Mouse (Mus musculus): ENCODE measurements around the gene Abca14. TPM values are rescaled to one million over a fixed set of nuclear protein-coding genes. Genes with fewer than 3 reads are reported as not detected.

Abca14 gene
- 0.23 and 0.35 TPM in 2 replicates for polyA plus RNA-seq (2015; fragmentation: Nextera tagmentation; extraction: Ambion mirVana)

DNA sequence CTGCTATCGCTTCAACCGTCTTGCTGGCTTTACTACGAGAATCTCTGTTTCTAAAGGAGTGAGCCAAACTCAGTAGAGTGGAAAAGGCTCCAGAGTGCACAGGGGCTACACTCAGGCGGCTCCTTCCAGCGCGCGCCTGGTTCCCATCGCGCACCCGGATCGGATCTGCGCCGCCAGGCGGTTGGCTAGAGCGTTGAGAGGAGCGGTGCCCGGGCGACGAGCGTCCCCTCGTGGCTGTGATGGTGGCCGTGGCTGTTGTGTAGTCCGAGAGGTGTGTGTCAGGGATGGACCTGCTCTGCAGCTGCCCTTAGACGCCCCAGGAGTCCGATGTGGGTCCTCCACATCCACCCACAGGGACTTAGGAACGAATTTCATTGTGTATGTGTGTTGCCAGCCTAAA, at the start of gene Abca14:
Gene Abca14 (plus strand): TSS at position 173 of the 400 bp plus-strand sequence.
- ATAC-seq (peak; percentile 81), DNase-seq (ENCODE audit: low spot score) (peak; percentile 83)
- Histone ChIP-seq H3K4me1 (ENCODE audit: insufficient read depth, low read depth, low read length) (peaks cover 6% of the 10 kb centered on the region; the same call in 1 of the 2 replicates), H3K27me3 (replicated peaks; ENCODE audit: insufficient read depth, low read length) (no peaks in the 10 kb centered on the region), H3K4me2 (replicated peaks; ENCODE audit: low read depth, low read length) (no peak within 1 kb of the TSS), H3K27ac (ENCODE audit: low read length) (no peak within 1 kb of the TSS), H3K9ac (replicated peaks; ENCODE audit: low read depth) (no peak within 1 kb of the TSS), H3K4me3 (ENCODE audit: low read depth, low read length) (no peak within 1 kb of the TSS), H3K36me3 (ENCODE audit: insufficient read depth, low read length) (no peaks in the 10 kb centered on the region), H3K9me3 (ENCODE audit: low read length) (no peaks in the 10 kb centered on the region)
- WGBS = 6% methylated on average over 26 of the region's 26 CpGs
- TF ChIP-seq EP300 (IDR thresholded peaks at IDR 0.05) (no peak), CTCF (IDR thresholded peaks at IDR 0.05) (peak; percentile 100)

- no peak for ATAC-seq
- TF ChIP-seq EP300 (IDR thresholded peaks at IDR 0.05) = no peak
- TF ChIP-seq CTCF (IDR thresholded peaks at IDR 0.05) = no peak
- Histone ChIP-seq H3K9me3 (ENCODE audit: low read length) (no peaks in the 10 kb centered on the region), H3K9ac (replicated peaks; ENCODE audit: low read depth) (no peak overlapping the region), H3K27me3 (replicated peaks; ENCODE audit: insufficient read depth, low read length) (no peaks in the 10 kb centered on the region), H3K27ac (ENCODE audit: low read length) (no peak overlapping the region), H3K4me2 (replicated peaks; ENCODE audit: low read depth, low read length) (no peak overlapping the region), H3K4me1 (ENCODE audit: insufficient read depth, low read depth, low read length) (no peaks in the 10 kb centered on the region), H3K36me3 (ENCODE audit: insufficient read depth, low read length) (no peaks in the 10 kb centered on the region), H3K4me3 (ENCODE audit: low read depth, low read length) (no peak overlapping the region)
- DNase-seq (ENCODE audit: low spot score) = no peak
- WGBS = 33% methylated on average over 2 of the region's 2 CpGs
These were observed 46.8 kb upstream of the Abca14 start for GRCm38 (mm10) chr7:120156841-120157409.

- TF ChIP-seq EP300 (IDR thresholded peaks at IDR 0.05) (no peak), CTCF (IDR thresholded peaks at IDR 0.05) (no peak)
- Histone ChIP-seq H3K36me3 (ENCODE audit: insufficient read depth, low read length) (no peaks in the 10 kb centered on the region), H3K4me3 (ENCODE audit: low read depth, low read length) (no peak overlapping the region), H3K27me3 (replicated peaks; ENCODE audit: insufficient read depth, low read length) (no peaks in the 10 kb centered on the region), H3K9me3 (ENCODE audit: low read length) (no peaks in the 10 kb centered on the region), H3K4me1 (ENCODE audit: insufficient read depth, low read depth, low read length) (no peaks in the 10 kb centered on the region), H3K27ac (ENCODE audit: low read length) (no peak overlapping the region), H3K9ac (replicated peaks; ENCODE audit: low read depth) (no peak overlapping the region), H3K4me2 (replicated peaks; ENCODE audit: low read depth, low read length) (no peak overlapping the region)
- WGBS = 51% methylated on average over 5 of the region's 5 CpGs
- DNase-seq (ENCODE audit: low spot score) (no peak), ATAC-seq (no peak)
These were observed 46.1 kb upstream of the Abca14 start for GRCm38 (mm10) chr7:120157575-120158061.

DNA sequence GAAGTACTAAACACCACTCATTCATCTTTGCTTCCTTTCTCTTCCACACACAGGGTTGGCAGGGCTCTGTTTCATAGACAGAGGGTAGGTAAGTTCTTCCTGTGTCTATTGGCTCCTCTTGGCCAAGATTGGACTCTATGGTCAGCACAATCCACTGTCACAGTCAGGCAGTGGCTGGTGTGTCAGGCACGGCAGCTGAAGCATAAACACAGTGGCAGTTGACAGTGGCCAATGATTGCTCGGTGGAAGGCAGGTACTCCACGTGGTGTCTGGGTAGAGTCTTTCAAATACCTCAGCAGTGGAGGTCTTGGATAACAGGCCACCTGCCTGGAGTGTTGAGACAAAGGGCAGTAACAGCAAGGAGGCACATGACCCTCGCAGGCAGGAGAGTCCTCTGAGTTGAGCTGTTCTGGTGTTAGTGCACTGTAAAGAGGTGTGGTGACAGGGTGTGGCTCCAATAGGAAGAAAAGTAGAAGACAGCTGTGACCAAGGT, 45.6 kb upstream of the Abca14 start:
- 30% methylated on average over 4 of the region's 4 CpGs for WGBS
- TF ChIP-seq EP300 (IDR thresholded peaks at IDR 0.05) = no peak
- no peak for TF ChIP-seq CTCF (IDR thresholded peaks at IDR 0.05)

DNA sequence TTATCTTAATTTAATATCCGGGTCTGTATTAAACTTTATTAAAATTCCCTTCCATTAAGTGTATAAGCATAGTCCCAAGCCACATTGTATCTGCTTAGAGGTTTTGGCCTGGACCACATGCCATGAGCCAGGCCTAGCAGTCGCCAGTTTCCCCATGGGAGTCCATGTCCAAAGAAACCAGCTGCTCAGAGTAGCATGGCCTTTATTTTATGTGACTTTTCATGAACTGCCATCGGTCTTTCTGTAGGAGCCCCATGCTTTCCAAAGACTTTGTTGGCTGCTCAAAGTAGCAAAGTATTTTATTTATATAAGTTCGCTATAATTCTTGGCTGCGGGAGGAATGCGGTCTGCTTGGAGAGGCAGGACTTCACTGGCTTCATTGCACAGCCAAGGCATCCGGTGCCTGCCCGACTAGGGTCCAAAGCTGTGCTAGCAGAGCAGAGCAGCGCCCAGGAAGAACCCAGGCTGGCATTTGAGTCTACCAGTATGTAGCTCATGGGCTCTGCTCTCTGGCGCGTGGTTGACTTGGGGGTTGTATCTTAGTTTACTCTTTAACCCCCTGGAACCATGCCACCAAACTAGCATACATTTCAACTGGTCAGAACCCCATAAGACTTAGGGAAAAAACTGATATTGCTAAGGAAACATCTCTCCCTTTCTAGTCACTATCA, 40.0 kb upstream of the Abca14 start:
- ATAC-seq = no peak
- Histone ChIP-seq H3K9me3 (ENCODE audit: low read length) (no peaks in the 10 kb centered on the region), H3K27me3 (replicated peaks; ENCODE audit: insufficient read depth, low read length) (no peaks in the 10 kb centered on the region), H3K9ac (replicated peaks; ENCODE audit: low read depth) (no peak overlapping the region), H3K27ac (ENCODE audit: low read length) (no peak overlapping the region), H3K36me3 (ENCODE audit: insufficient read depth, low read length) (no peaks in the 10 kb centered on the region), H3K4me3 (ENCODE audit: low read depth, low read length) (no peak overlapping the region), H3K4me2 (replicated peaks; ENCODE audit: low read depth, low read length) (no peak overlapping the region), H3K4me1 (ENCODE audit: insufficient read depth, low read depth, low read length) (no peaks in the 10 kb centered on the region)
- DNase-seq (ENCODE audit: low spot score) = no peak
- TF ChIP-seq CTCF (IDR thresholded peaks at IDR 0.05) (no peak), EP300 (IDR thresholded peaks at IDR 0.05) (no peak)
- WGBS = 76% methylated on average over 11 of the region's 11 CpGs

More for the DNA sequence above, 45.6 kb upstream of the Abca14 start:
- no peak for ATAC-seq
- Histone ChIP-seq H3K4me1 (ENCODE audit: insufficient read depth, low read depth, low read length) (no peaks in the 10 kb centered on the region), H3K9me3 (ENCODE audit: low read length) (no peaks in the 10 kb centered on the region), H3K27ac (ENCODE audit: low read length) (no peak overlapping the region), H3K27me3 (replicated peaks; ENCODE audit: insufficient read depth, low read length) (no peaks in the 10 kb centered on the region), H3K36me3 (ENCODE audit: insufficient read depth, low read length) (no peaks in the 10 kb centered on the region), H3K4me2 (replicated peaks; ENCODE audit: low read depth, low read length) (no peak overlapping the region), H3K4me3 (ENCODE audit: low read depth, low read length) (no peak overlapping the region), H3K9ac (replicated peaks; ENCODE audit: low read depth) (no peak overlapping the region)
- DNase-seq (ENCODE audit: low spot score) = no peak

DNA sequence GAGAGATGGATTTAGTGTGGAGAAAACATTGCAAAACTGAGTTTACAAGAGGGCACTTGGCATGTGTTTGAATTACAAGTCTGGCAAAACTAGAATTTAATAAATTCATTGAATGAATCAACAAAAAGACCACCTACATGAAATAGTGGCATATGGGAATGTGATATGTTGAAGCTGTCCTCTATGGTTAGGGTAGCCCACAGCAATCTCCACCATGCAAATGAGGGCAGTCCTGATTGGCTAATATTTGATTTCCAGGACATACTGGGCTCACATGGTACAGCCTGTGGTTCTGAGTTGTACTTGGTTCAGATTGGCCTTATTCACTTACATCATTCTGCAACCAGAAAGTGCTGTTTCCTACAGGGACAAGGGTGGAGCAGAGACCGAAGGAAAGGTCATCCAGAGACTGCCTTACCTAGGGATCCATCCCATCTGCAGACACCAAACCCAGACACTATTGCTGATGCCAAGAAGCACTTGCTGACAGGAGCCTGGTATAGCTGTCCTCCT, 31.5 kb upstream of the Abca14 start:
- DNase-seq (ENCODE audit: low spot score) (peak; percentile 16), ATAC-seq (no peak)
- Histone ChIP-seq H3K4me2 (replicated peaks; ENCODE audit: low read depth, low read length) (no peak overlapping the region), H3K4me3 (ENCODE audit: low read depth, low read length) (no peak overlapping the region), H3K9ac (replicated peaks; ENCODE audit: low read depth) (no peak overlapping the region), H3K9me3 (ENCODE audit: low read length) (no peaks in the 10 kb centered on the region), H3K27ac (ENCODE audit: low read length) (no peak overlapping the region), H3K4me1 (ENCODE audit: insufficient read depth, low read depth, low read length) (no peaks in the 10 kb centered on the region), H3K36me3 (ENCODE audit: insufficient read depth, low read length) (no peaks in the 10 kb centered on the region), H3K27me3 (replicated peaks; ENCODE audit: insufficient read depth, low read length) (no peaks in the 10 kb centered on the region)
- 63% methylated on average over 1 of the region's 1 CpGs for WGBS
- TF ChIP-seq EP300 (IDR thresholded peaks at IDR 0.05) (no peak), CTCF (IDR thresholded peaks at IDR 0.05) (no peak)

Data from lung, postnatal 0 days (tissue).